Mouse (Mus musculus) C2C12 (cell line): ENCODE measurements around the gene Alox12b. TPM values are rescaled to one million over a fixed set of nuclear protein-coding genes. Genes with fewer than 3 reads are reported as not detected.
A peak's percentile ranks its signal among the peaks of the same experiment; 100 is the strongest.

Experiments used
- H3K27me3 ChIP-seq: one replicate; pipeline ENCODE4 v1.6.1; 2011; ENCODE audit not compliant: control insufficient read depth, insufficient read depth, insufficient read length
- H3K36me3 ChIP-seq: one replicate; pipeline ENCODE4 v1.6.1; 2011; ENCODE audit not compliant: control insufficient read depth, insufficient read depth
- H3K4me3 ChIP-seq: one replicate; pipeline ENCODE4 v1.5.1; 2011; ENCODE audit warnings: mild to moderate bottlenecking, control low read depth; ENCODE audit not compliant: poor library complexity, insufficient read depth, severe bottlenecking
- H3K79me2 ChIP-seq: one replicate; pipeline ENCODE4 v1.6.1; 2011; ENCODE audit not compliant: control insufficient read depth, insufficient read depth
- H3K79me3 ChIP-seq: one replicate; pipeline ENCODE4 v1.6.1; 2011; ENCODE audit warnings: low read depth, control low read depth
- H3ac ChIP-seq: one replicate; pipeline ENCODE3; 2011; ENCODE audit warnings: low read depth; ENCODE audit not compliant: control insufficient read depth, insufficient read length
- CEBPB ChIP-seq: IDR thresholded peaks from one replicate; pipeline ENCODE4 v1.6.1; 2011; ENCODE audit warnings: low read depth, mild to moderate bottlenecking, control low read depth, moderate library complexity
- CTCF ChIP-seq: IDR thresholded peaks from one replicate; pipeline ENCODE4 v1.5.1; 2011; ENCODE audit not compliant: control insufficient read depth, insufficient read depth, insufficient read length
- FOSL1 ChIP-seq: IDR thresholded peaks from one replicate; pipeline ENCODE4 v1.8.0; 2011; ENCODE audit warnings: mild to moderate bottlenecking, low read length; ENCODE audit not compliant: poor library complexity, insufficient read depth, severe bottlenecking
- MAX ChIP-seq: IDR thresholded peaks from one replicate; pipeline ENCODE4 v1.6.1; 2011; ENCODE audit warnings: mild to moderate bottlenecking, control low read depth
- MYOD1 ChIP-seq: IDR thresholded peaks from one replicate; pipeline ENCODE4 v1.6.1; 2011; ENCODE audit warnings: low read depth; ENCODE audit not compliant: control insufficient read depth, insufficient read length
- MYOG ChIP-seq: IDR thresholded peaks from one replicate; pipeline ENCODE4 v1.6.1; 2011; ENCODE audit not compliant: control insufficient read depth, insufficient read length; ENCODE audit errors: extremely low read depth
- USF1 ChIP-seq: IDR thresholded peaks from one replicate; pipeline ENCODE4 v1.6.1; 2011; ENCODE audit warnings: low read depth, mild to moderate bottlenecking, control low read depth, moderate library complexity
- polyA plus RNA-seq: library from polyadenylated mRNA; unstranded; fragments of >200 nt; fragmentation: generic; extraction: Trizol; gene quantifications from one replicate; pipeline ENCODE4 v1.2.1, GENCODE M21; 2012; ENCODE audit warnings: missing spikeins

The Alox12b gene
- polyA plus RNA-seq, 1 experiment = not detected

DNA sequence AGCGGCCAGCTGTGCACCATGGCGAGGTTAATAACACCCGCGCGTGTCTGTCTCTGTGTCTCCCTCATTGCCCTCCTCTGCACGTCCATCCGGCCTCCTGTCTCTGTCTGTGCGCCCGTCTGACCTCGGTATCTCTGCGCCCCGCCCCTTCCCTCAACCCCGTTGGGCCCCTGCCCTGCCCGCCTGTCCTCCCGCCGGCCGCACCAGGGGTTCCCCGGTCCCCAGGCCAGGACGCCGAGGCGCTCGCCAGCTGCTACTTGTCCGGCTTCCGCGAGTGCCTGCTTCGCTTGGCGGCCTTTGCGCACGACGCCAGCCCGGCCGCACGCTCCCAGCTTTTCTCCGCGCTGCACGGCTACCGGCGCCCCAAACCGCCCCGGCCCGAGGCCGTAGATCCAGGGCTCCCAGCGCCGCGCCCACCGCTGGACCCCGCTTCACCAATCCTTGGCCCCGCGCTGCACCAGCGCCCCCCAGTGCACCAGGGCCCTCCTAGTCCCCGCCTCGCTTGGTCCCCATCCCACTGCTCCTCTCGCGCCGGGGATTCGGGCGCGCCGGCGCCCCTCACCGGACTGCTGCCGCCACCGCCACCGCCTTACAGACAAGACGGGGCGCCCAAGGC lies 34.3 kb upstream of the Alox12b start, which contains the start of gene 9130213A22Rik:
Gene 9130213A22Rik (minus strand): TSS at position 254 of the 616 bp plus-strand sequence.
- TF ChIP-seq CTCF (peak; percentile 98), FOSL1 (no peak), MAX (no peak), MYOD1 (no peak), CEBPB (no peak), MYOG (no peak)
- Histone ChIP-seq H3K79me2 (no peaks in the 10 kb centered on the region), H3K27me3 (no peaks in the 10 kb centered on the region), H3K4me3 (peak within 1 kb of the TSS; percentile 48), H3K79me3 (no peaks in the 10 kb centered on the region), H3K36me3 (no peaks in the 10 kb centered on the region), H3ac (peak within 1 kb of the TSS; percentile 83)

DNA sequence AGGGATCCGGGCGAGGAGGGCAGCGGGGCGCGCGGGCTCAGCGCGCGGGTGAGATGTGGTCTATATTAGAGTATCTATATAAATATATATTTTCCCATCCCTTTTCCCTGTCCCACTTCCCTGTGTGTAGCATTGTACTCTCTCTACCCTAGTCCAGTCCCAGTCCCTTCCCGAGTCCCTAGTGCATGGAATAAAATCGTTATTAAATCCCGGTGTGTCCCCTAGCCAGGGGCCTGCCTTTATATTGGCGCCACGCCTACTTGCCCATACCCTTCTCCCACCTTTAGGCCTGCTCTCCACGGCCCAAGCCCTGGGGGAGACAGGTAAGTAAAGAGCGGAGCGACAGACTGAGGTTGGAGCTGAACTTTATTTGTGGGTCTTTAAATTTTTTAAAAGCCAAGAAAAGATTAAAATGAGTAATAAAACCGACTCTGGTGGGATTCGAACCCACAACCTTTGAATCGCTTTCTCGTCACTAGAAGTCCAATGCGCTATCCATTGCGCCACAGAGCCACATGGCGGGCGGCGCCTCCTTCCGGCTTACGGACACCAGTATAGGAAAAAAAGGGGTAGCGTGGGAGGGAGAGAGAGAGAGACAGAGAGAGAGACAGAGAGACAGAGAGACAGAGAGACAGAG lies 33.6 kb upstream of the Alox12b start:
- Histone ChIP-seq H3K79me3 (no peaks in the 10 kb centered on the region), H3K4me3 (peak overlapping the region; percentile 57), H3ac (peak overlapping the region; percentile 83), H3K27me3 (no peaks in the 10 kb centered on the region), H3K79me2 (no peaks in the 10 kb centered on the region), H3K36me3 (no peaks in the 10 kb centered on the region)
- peak; percentile 40 for TF ChIP-seq CEBPB
- TF ChIP-seq MYOG = no peak
- TF ChIP-seq MAX = no peak
- no peak for TF ChIP-seq FOSL1

DNA sequence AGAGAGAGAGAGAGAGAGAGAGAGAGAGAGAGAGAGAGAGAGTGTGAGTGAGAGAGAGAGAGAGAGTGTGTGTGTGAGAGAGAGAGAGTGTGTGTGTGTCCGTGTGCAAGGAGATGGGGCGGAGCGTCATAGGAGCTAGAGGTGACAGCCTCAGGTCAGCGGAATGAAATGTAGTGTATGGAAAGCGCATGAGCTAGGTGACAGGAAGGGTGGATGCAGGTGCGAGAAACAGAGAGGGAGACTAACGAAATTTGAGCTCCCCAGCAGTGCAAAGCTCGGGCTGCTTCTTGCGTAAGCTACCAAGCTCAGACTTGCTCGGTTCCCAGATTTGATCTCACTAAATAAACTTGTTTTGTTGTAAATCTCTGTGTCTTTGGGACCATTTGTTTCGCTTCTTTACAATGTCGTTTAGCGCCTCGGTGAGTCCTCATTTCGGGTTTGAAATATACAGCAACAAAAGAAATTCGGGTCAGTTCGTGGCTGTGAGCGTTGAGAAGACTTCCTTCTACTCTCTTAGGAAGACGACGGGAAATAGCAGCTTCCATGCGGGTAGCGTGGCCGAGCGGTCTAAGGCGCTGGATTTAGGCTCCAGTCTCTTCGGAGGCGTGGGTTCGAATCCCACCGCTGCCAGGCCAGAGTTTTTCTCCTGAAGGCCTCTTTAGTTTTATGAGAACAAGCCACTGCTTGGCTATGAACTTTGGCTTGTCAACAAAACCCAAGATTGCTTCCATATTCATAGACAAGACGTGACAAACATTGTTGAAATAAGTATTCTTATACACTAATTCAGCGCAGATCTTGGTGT lies 32.9 kb upstream of the Alox12b start:
- TF ChIP-seq CTCF (no peak), MYOD1 (no peak), MAX (peak; percentile 16), USF1 (no peak), CEBPB (peak; percentile 70)
- Histone ChIP-seq H3K4me3 (peak overlapping the region; percentile 57), H3K27me3 (no peaks in the 10 kb centered on the region), H3ac (peak overlapping the region; percentile 68), H3K79me3 (no peaks in the 10 kb centered on the region), H3K36me3 (no peaks in the 10 kb centered on the region), H3K79me2 (no peaks in the 10 kb centered on the region)

DNA sequence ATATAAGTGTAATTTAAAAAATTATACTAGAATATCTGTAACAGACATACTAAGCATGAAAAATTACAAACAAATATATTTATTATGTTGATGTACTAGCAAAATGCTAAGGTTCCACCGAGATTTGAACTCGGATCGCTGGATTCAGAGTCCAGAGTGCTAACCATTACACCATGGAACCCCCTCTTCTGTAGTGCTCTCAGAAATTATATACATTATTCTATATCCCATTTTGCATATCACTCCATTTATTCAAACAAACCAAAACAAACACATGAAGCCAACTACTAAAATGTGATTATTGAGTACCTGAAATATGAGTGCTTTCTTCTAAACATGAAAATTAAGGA lies 32.3 kb upstream of the Alox12b start:
- Histone ChIP-seq H3K79me2 (no peaks in the 10 kb centered on the region), H3K36me3 (no peaks in the 10 kb centered on the region), H3K27me3 (no peaks in the 10 kb centered on the region), H3K4me3 (no peak overlapping the region), H3K79me3 (no peaks in the 10 kb centered on the region), H3ac (no peak overlapping the region)
- TF ChIP-seq MYOD1 (no peak), CTCF (no peak), USF1 (no peak), FOSL1 (no peak)

DNA sequence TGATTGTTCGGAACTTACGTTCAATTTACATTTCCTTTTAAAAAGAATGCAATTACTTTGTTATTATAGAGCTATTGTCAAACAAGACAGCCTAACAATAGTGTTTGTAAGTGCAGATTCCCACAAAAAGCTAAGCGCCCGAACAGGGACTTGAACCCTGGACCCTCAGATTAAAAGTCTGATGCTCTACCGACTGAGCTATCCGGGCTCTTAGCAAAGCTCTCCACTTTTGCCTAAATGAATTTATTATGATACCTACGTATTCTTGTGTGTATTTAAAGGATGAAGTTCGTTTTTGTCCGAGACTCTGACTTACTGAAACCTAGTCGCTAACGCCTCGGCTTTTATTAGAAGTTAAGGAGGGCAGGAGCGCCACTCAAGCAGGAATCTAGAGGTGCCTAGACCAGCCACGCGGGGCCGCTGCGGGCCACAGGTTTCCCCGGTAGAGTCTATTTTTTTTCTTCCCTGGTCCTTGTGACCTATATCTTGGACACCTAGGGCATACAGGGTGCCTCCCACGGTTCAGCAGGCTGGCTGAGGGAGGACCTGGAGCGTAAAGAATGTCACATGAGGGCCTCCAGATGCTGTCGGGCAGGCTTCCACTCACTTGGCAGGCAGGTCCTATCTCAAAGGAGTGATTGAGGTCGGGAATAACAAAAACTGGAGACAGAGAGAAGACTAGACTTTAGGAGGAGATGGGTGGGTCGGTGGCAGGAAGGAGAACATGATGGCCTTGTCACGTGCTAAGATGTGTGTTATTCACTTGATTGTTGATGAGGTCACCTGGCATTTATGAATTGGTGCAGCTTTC lies 31.5 kb upstream of the Alox12b start:
- Histone ChIP-seq H3ac (peak overlapping the region; percentile 52), H3K4me3 (peak overlapping the region; percentile 35), H3K79me2 (no peaks in the 10 kb centered on the region), H3K36me3 (no peaks in the 10 kb centered on the region), H3K79me3 (no peaks in the 10 kb centered on the region), H3K27me3 (no peaks in the 10 kb centered on the region)
- TF ChIP-seq CTCF = peak; percentile 32
- TF ChIP-seq MYOD1 = no peak
- TF ChIP-seq USF1 = peak; percentile 57
- peak; percentile 13 for TF ChIP-seq CEBPB
